ENCODE assay signal across 8 mouse cellular contexts in genomic region chr8:121668553-121668952, GRCm38 (mm10). TPM values are rescaled to one million over a fixed set of nuclear protein-coding genes. Genes with fewer than 3 reads are reported as not detected.
DNase-seq lines count a peak whose midpoint lies in the region; ATAC-seq and TF ChIP-seq lines count a peak whose summit lies in the region.

No protein-coding gene starts in this region.

- H3K4me3 ChIP-seq in kidney, embryonic 14.5 days (ENCODE audit: low read length): no peak overlapping the region
- no peak overlapping the region for H3K4me3 ChIP-seq in heart, embryonic 16.5 days (ENCODE audit: low read length)
- H3K4me3 ChIP-seq in liver, embryonic 12.5 days: no peak overlapping the region
- H3K4me3 ChIP-seq in cerebellum, adult 2 months (replicated peaks; ENCODE audit: insufficient read depth, low read depth, low read length): no peak overlapping the region

- ATAC-seq in kidney, embryonic 14.5 days (ENCODE audit: low FRiP score, low TSS enrichment): no peak
- ATAC-seq in heart, embryonic 16.5 days (replicated peaks; ENCODE audit: extremely low read depth, insufficient read depth, low FRiP score): no peak
- no peak for ATAC-seq in activated CD4-positive, CD25-positive, alpha-beta regulatory T cell, adult 4 months
- no peak for ATAC-seq in liver, embryonic 12.5 days

- TF ChIP-seq POLR2A in cerebellum, adult 2 months (IDR thresholded peaks at IDR 0.05; ENCODE audit: borderline replicate concordance, insufficient read depth, low read length): no peak

- no peak for DNase-seq in kidney, adult 18-20 months
- DNase-seq in Muller cell, postnatal 12 days (ENCODE audit: inconsistent ontology term): peak; percentile 44
- DNase-seq in lung, postnatal 25 days (ENCODE audit: low spot score): peak; percentile 77
- no peak for DNase-seq in cerebellum, adult 2 months

- H3K9ac ChIP-seq in kidney, embryonic 14.5 days (ENCODE audit: low read depth, low read length): no peak overlapping the region
- peak overlapping the region; percentile 38; the same call in 1 of the 2 replicates for H3K9ac ChIP-seq in heart, embryonic 16.5 days (ENCODE audit: low read length)
- H3K9ac ChIP-seq in liver, embryonic 12.5 days: no peak overlapping the region

- peaks cover 11% of the 10 kb centered on the region for H3K4me1 ChIP-seq in kidney, embryonic 14.5 days (ENCODE audit: control insufficient read depth, insufficient read depth, low read length)
- H3K4me1 ChIP-seq in heart, embryonic 16.5 days (ENCODE audit: control insufficient read depth, insufficient read depth, low read length): peaks cover 21% of the 10 kb centered on the region
- H3K4me1 ChIP-seq in liver, embryonic 12.5 days: no peaks in the 10 kb centered on the region
- H3K4me1 ChIP-seq in cerebellum, adult 2 months (ENCODE audit: control insufficient read depth, insufficient read depth, low read length): peaks cover 14% of the 10 kb centered on the region

- TF ChIP-seq CTCF in cerebellum, adult 2 months (IDR thresholded peaks at IDR 0.05; ENCODE audit: borderline replicate concordance, insufficient read depth, low read depth, low read length): no peak

- H3K36me3 ChIP-seq in kidney, embryonic 14.5 days (ENCODE audit: control insufficient read depth, insufficient read depth, low read length): no peaks in the 10 kb centered on the region
- no peaks in the 10 kb centered on the region for H3K36me3 ChIP-seq in heart, embryonic 16.5 days (ENCODE audit: control insufficient read depth, insufficient read depth)
- H3K36me3 ChIP-seq in liver, embryonic 12.5 days: no peaks in the 10 kb centered on the region

- 53% methylated on average over 6 of the region's 6 CpGs for WGBS in kidney, embryonic 14.5 days
- 43% methylated on average over 6 of the region's 6 CpGs for WGBS in heart, embryonic 16.5 days
- 24% methylated on average over 6 of the region's 6 CpGs for WGBS in liver, embryonic 12.5 days (ENCODE audit: insufficient replicate concordance)
- 40% methylated on average over 6 of the region's 6 CpGs for WGBS in cerebellum, adult 2 months

- H3K4me2 ChIP-seq in kidney, embryonic 14.5 days (replicated peaks; ENCODE audit: low read depth, low read length): no peak overlapping the region
- no peak overlapping the region; the same call in 1 of the 2 replicates for H3K4me2 ChIP-seq in heart, embryonic 16.5 days (ENCODE audit: low read depth, low read length)
- H3K4me2 ChIP-seq in liver, embryonic 12.5 days: no peak overlapping the region

- no peaks in the 10 kb centered on the region for H3K27me3 ChIP-seq in kidney, embryonic 14.5 days (ENCODE audit: control insufficient read depth, insufficient read depth, low read length)
- H3K27me3 ChIP-seq in heart, embryonic 16.5 days (ENCODE audit: control insufficient read depth, insufficient read depth, low read length): no peaks in the 10 kb centered on the region
- H3K27me3 ChIP-seq in liver, embryonic 12.5 days (replicated peaks): peaks cover 65% of the 10 kb centered on the region
- H3K27me3 ChIP-seq in cerebellum, adult 2 months (ENCODE audit: control insufficient read depth, insufficient read depth, low read length): no peaks in the 10 kb centered on the region

- H3K9me3 ChIP-seq in kidney, embryonic 14.5 days (ENCODE audit: control insufficient read depth, low read length): no peaks in the 10 kb centered on the region
- no peaks in the 10 kb centered on the region for H3K9me3 ChIP-seq in heart, embryonic 16.5 days (replicated peaks; ENCODE audit: control insufficient read depth, low read length)
- H3K9me3 ChIP-seq in liver, embryonic 12.5 days (replicated peaks): no peaks in the 10 kb centered on the region

- H3K27ac ChIP-seq in kidney, embryonic 14.5 days (ENCODE audit: low read depth, low read length): 0 out of 2 replicates have a peak overlapping the region, but pooled peaks have one; percentile 17
- H3K27ac ChIP-seq in heart, embryonic 16.5 days (ENCODE audit: low read length): peak overlapping the region; percentile 56
- no peak overlapping the region for H3K27ac ChIP-seq in liver, embryonic 12.5 days
- no peak overlapping the region for H3K27ac ChIP-seq in cerebellum, adult 2 months (ENCODE audit: insufficient read depth, low read length)

RNA-seq across cellular contexts. Expression of gene Zcchc14, which starts 15.9 kb away (rescaled TPM):
- polyA plus RNA-seq in kidney, embryonic 14.5 days (2014; fragmentation: Nextera tagmentation; extraction: Ambion mirVana): 19.3 and 26.9 TPM in 2 replicates
- polyA plus RNA-seq in heart, embryonic 16.5 days (2015; fragmentation: Nextera tagmentation; extraction: Ambion mirVana): 7.9 and 8.5 TPM in 2 replicates
- under 1 TPM in 1 of 2 experiments, not detected in 1; 0.21 TPM for polyA plus RNA-seq in activated CD4-positive, CD25-positive, alpha-beta regulatory T cell, adult 4 months (2017; shearing (Covaris generic))
- polyA plus RNA-seq in liver, embryonic 12.5 days (2016; fragmentation: Nextera tagmentation; extraction: Ambion mirVana): 2.8 and 2.9 TPM in 2 replicates
- 37.0 and 41.0 TPM in 2 replicates for polyA plus RNA-seq in cerebellum, adult 2 months (2012; rRNA removed)

Comparison
In these comparisons a context has a peak if more than half of its experiments do, and no peak if none do; other contexts are left out.
1. H3K27ac ChIP-seq: peak in kidney, embryonic 14.5 days (single experiment) and heart, embryonic 16.5 days (single experiment); none in liver, embryonic 12.5 days (single experiment) and cerebellum, adult 2 months (single experiment).
2. DNase-seq: peak in Muller cell, postnatal 12 days (single experiment) and lung, postnatal 25 days (single experiment); none in kidney, adult 18-20 months (single experiment) and cerebellum, adult 2 months (0 of 2).